Mouse (Mus musculus): ENCODE results near the gene Mboat1.

DNA sequence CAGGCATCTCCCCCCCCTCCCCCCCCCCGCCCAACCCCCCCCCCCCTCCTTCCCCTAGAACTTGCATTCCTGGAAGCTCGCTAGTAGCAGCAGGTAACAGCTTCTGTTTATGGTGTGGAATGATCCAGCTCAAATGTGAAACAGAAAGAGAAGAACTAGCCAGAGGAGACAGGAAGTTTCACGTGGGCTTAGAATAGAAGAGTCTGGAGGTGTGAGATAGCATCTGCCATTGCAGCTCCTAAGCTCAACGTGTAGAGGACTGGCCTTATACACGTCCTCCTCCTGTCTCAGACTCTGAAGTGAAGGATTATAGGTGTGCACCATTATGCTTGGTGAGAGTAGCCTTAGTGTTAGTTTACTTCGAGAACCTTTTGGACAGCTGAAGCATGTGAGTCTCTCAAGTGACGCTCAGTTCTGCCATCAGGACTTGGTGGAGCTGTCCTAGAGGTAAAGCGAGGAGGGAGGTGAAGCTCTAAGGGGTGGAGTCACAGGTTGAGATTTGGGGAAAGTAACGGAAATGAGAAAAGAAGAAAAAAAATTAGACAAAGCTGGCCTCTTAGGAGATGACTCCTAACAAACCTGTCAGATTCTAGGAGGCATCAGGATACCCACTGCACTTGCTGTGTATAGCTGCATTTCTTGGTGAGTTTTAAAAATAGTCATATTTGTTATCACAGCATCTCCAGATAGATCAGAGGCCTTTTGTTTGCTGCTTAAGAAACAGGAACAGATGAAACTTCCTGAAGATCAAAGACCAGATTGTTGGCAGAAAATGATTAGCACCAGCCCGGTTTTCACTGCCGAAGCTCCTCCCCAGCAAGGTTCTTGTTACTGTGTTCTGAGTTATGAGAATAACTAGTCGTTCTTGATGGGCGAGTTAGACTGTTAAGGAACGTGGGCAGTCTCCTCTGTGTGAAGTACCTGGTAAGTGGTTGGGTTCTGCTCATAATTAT, 30.1 kb downstream of the Mboat1 start:
- TF ChIP-seq POLR2A (IDR thresholded peaks at IDR 0.05; ENCODE audit: borderline replicate concordance, insufficient read depth, low read length), result no peak
- no peak for TF ChIP-seq CTCF (IDR thresholded peaks at IDR 0.05; ENCODE audit: borderline replicate concordance, insufficient read depth, low read depth, low read length)

Measured in cerebellum, adult 2 months (tissue).